24 mouse cellular contexts compared by ENCODE assay signal in the genomic region with DNA sequence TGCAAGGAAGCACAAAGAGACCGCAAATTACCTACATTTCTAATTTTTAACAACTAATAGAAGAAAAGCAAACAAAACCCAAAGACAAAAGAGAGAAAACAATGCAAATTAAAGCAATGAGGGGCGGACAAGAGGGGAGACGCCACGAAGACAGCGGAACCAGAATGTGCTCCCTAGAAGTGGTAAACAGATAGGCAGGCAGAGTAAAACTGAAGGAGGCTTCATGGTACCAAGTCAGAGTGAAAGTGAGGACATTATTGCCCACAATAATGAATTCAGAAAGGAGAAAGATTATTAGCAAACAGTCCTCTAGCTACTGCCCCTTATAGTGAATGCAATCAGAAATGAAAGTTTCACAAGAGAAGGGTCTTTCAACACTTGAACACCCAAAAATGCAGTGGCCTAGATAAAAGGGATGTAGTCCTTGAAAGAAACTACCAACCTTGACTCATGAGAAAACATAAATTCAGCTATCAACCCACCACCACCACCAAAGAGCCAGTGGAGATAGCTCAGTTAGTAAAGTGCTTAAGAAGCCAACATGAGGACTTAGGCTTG. TPM values are rescaled to one million over a fixed set of nuclear protein-coding genes. Genes with fewer than 3 reads are reported as not detected.
DNase-seq lines count a peak whose midpoint lies in the region; ATAC-seq and TF ChIP-seq lines count a peak whose summit lies in the region.
"Had no signal": no experiment of that assay in that cellular context is flagged by ENCODE, and none has a peak within 500 bp of the region (broad histone marks: within the 10 kb centered on the region; RNA-seq: fewer than 3 reads in every experiment).

No protein-coding gene starts in this region.

- ATAC-seq in CD4-positive, CD25-positive, alpha-beta regulatory T cell, adult 4 months = peak; percentile 46
- ATAC-seq: forebrain, embryonic 13.5 days; liver, embryonic 12.5 days; liver, postnatal 0 days; midbrain, embryonic 16.5 days had no signal

- H3K4me1 ChIP-seq in small intestine, adult 2 months (ENCODE audit: control insufficient read depth, insufficient read depth, insufficient read length, low read length) = no peaks in the 10 kb centered on the region
- H3K4me1 ChIP-seq: forebrain, embryonic 13.5 days; heart, embryonic 13.5 days; liver, embryonic 12.5 days; neural tube, embryonic 12.5 days; stomach, embryonic 15.5 days had no signal

- no peak for TF ChIP-seq CTCF in small intestine, adult 2 months (IDR thresholded peaks at IDR 0.05; ENCODE audit: extremely low read depth, insufficient read length, insufficient replicate concordance, low read depth, low read length)

- TF ChIP-seq POLR2A in small intestine, adult 2 months (IDR thresholded peaks at IDR 0.05; ENCODE audit: low read depth, low read length) = no peak

- H3K4me3 ChIP-seq in small intestine, adult 2 months (ENCODE audit: low read depth, low read length) = no peak overlapping the region
- H3K4me3 ChIP-seq: erythroblast, embryonic 14.5 days; forebrain, embryonic 13.5 days; heart, embryonic 13.5 days; liver, embryonic 12.5 days; neural tube, embryonic 12.5 days; stomach, embryonic 15.5 days had no signal

- H3K36me3 ChIP-seq in small intestine, adult 2 months (ENCODE audit: control insufficient read depth, insufficient read depth, low read length) = no peaks in the 10 kb centered on the region
- H3K36me3 ChIP-seq: heart, embryonic 13.5 days; neural tube, embryonic 12.5 days; stomach, embryonic 15.5 days had no signal

- H3K27me3 ChIP-seq in small intestine, adult 2 months (ENCODE audit: control insufficient read depth, insufficient read depth, low read length) = no peaks in the 10 kb centered on the region
- H3K27me3 ChIP-seq: forebrain, embryonic 13.5 days; heart, embryonic 13.5 days; liver, embryonic 12.5 days; neural tube, embryonic 12.5 days; stomach, embryonic 15.5 days had no signal

- DNase-seq in A20 (ENCODE audit: low read depth, low spot score) = peak; percentile 72
- peak; percentile 76 for DNase-seq in induced T-regulatory cell, adult 2 months (ENCODE audit: low read depth)
- no peak for DNase-seq in lung, postnatal 25 days (ENCODE audit: low spot score)
- DNase-seq in right cerebral cortex, adult 18-20 months = no peak
- DNase-seq: adrenal gland, adult 8-10 months; cerebellum, adult 9-10 months; gastrocnemius, postnatal 25 days; heart, postnatal 10 days; kidney, adult 18-20 months; kidney, postnatal 4 days; left cerebral cortex, postnatal 4 days; liver, postnatal 0 days; lung, postnatal 4 days; right cerebral cortex, postnatal 4 days had no signal

- WGBS in small intestine, adult 2 months = 66% methylated on average over 5 of the region's 5 CpGs

- 0 out of 2 replicates have a peak overlapping the region, but pooled peaks have one; percentile 5 for H3K27ac ChIP-seq in small intestine, adult 2 months (ENCODE audit: insufficient read depth, low read depth, low read length)
- H3K27ac ChIP-seq: forebrain, embryonic 13.5 days; heart, embryonic 13.5 days; hindbrain, embryonic 14.5 days; liver, embryonic 12.5 days; neural tube, embryonic 12.5 days; stomach, embryonic 15.5 days had no signal

RNA-seq across cellular contexts. Expression of a gene that starts 21.0 kb away (rescaled TPM):
- polyA plus RNA-seq in CD4-positive, CD25-positive, alpha-beta regulatory T cell, adult 4 months (2017; shearing (Covaris generic)) = 100 to 1,000 TPM; 247 to 339 TPM
- polyA plus RNA-seq in small intestine, adult 2 months (2012; rRNA removed) = 1.6 and 2.5 TPM in 2 replicates

Comparison
In these comparisons a context has a peak if more than half of its experiments do, and no peak if none do; other contexts are left out.
1. DNase-seq: peak in A20 (single experiment) and induced T-regulatory cell, adult 2 months (single experiment); none in lung, postnatal 25 days (single experiment) and right cerebral cortex, adult 18-20 months (single experiment).
2. RNA of a gene that starts 21.0 kb away (polyA plus RNA-seq): 247 to 339 TPM in CD4-positive, CD25-positive, alpha-beta regulatory T cell, adult 4 months; 1.6 to 2.5 TPM in small intestine, adult 2 months; every median in the first group is over 10 times any median in the second.